Mouse (Mus musculus) midbrain, embryonic 10.5 days (tissue): ENCODE data around the gene Atp1b4. TPM values are rescaled to one million over a fixed set of nuclear protein-coding genes. Genes with fewer than 3 reads are reported as not detected.

ENCODE experiments used
- polyA plus RNA-seq: library from polyadenylated mRNA; unstranded; fragments of >200 nt; fragmentation: Nextera tagmentation; extraction: Ambion mirVana; gene quantifications from 2 replicates; pipeline ENCODE4 v1.2.1, GENCODE M21; 2016

Atp1b4 gene
- polyA plus RNA-seq, 1 experiment from 2014 or later, result not detected

Other genes with a start within 250 kb of the Atp1b4 start
- gene Rhox10, start 249.7 kb upstream of the Atp1b4 start, polyA plus RNA-seq, result not detected in 2 replicates
- not detected in 2 replicates for gene Rhox11, start 231.0 kb upstream of the Atp1b4 start, polyA plus RNA-seq
- not detected in 2 replicates for gene Rhox12, start 205.3 kb upstream of the Atp1b4 start, polyA plus RNA-seq
- gene Rhox13, start 195.0 kb upstream of the Atp1b4 start, polyA plus RNA-seq, result not detected in 2 replicates
- gene Zbtb33, start 126.4 kb upstream of the Atp1b4 start, polyA plus RNA-seq, result 2.7 and 3.8 TPM in 2 replicates
- gene Tmem255a, start 63.7 kb upstream of the Atp1b4 start, polyA plus RNA-seq, result 11.2 and 11.9 TPM in 2 replicates
- gene Lamp2, start 140.3 kb downstream of the Atp1b4 start, polyA plus RNA-seq, result 69.8 and 72.4 TPM in 2 replicates